In genomic region chr8:69540331-69540730, GRCm38 (mm10) we compare ENCODE assay signal across 39 mouse cellular contexts. TPM values are rescaled to one million over a fixed set of nuclear protein-coding genes. Genes with fewer than 3 reads are reported as not detected.
"Had no signal": no experiment of that assay in that cellular context is flagged by ENCODE, and none has a peak within 500 bp of the region (broad histone marks: within the 10 kb centered on the region; RNA-seq: fewer than 3 reads in every experiment).

No protein-coding gene starts in this region.

RNA-seq across cellular contexts. Expression of gene Gm7697, which starts 17.6 kb away (rescaled TPM):
- total RNA-seq: left cerebral cortex, adult 2 months; left cerebral cortex, adult 8-10 months; left cerebral cortex, postnatal 10 days; left cerebral cortex, postnatal 14 days; left cerebral cortex, postnatal 25 days; left cerebral cortex, postnatal 36 days; left cerebral cortex, postnatal 4 days; liver, adult 2 months; megakaryocyte progenitor cell, adult 5-6 weeks; megakaryocyte, adult 5-6 weeks; megakaryocyte-erythroid progenitor cell, adult 5-6 weeks; midbrain, postnatal 0 days; monocyte, adult 5-6 weeks had no signal
- polyA plus RNA-seq: limb, embryonic 10.5 days; limb, embryonic 11.5 days; limb, embryonic 12.5 days; limb, embryonic 13.5 days; limb, embryonic 15.5 days; liver, adult 2 months; liver, embryonic 11.5 days; liver, embryonic 12.5 days; liver, embryonic 13.5 days; liver, embryonic 14.5 days; liver, embryonic 15.5 days; liver, embryonic 16.5 days; liver, postnatal 0 days; lung, adult 2 months; lung, embryonic 15.5 days; lung, embryonic 16.5 days; lung, postnatal 0 days; macrophage; midbrain, embryonic 10.5 days; midbrain, embryonic 12.5 days; midbrain, embryonic 13.5 days; midbrain, embryonic 14.5 days; midbrain, embryonic 15.5 days; midbrain, embryonic 16.5 days; midbrain, postnatal 0 days; myocyte; neural tube, embryonic 11.5 days; neural tube, embryonic 12.5 days had no signal
